Mouse (Mus musculus): ENCODE measurements around the gene Ikzf5. TPM values are rescaled to one million over a fixed set of nuclear protein-coding genes. Genes with fewer than 3 reads are reported as not detected.
"Not testable (repeated sequence)": the region's sequence is repeated elsewhere in the genome, so short reads cannot be mapped to it uniquely, and the experiment has no call there.

Ikzf5 gene
- total RNA-seq (2021): 10 to 100 TPM; 31.0 to 32.0 TPM
- long read RNA-seq, experiment 1, full-length matches to known transcripts: 3 of 13 reads
- long read RNA-seq, experiment 1, partial matches to known transcripts: 9 of 13 reads
- long read RNA-seq, experiment 1, other reads (novel, unspliced or antisense): 1 of 13 reads
- long read RNA-seq, experiment 2, full-length matches to known transcripts: 16 of 17 reads
- long read RNA-seq, experiment 2, partial matches to known transcripts: 0 of 17 reads
- long read RNA-seq, experiment 2, other reads (novel, unspliced or antisense): 1 of 17 reads

DNA sequence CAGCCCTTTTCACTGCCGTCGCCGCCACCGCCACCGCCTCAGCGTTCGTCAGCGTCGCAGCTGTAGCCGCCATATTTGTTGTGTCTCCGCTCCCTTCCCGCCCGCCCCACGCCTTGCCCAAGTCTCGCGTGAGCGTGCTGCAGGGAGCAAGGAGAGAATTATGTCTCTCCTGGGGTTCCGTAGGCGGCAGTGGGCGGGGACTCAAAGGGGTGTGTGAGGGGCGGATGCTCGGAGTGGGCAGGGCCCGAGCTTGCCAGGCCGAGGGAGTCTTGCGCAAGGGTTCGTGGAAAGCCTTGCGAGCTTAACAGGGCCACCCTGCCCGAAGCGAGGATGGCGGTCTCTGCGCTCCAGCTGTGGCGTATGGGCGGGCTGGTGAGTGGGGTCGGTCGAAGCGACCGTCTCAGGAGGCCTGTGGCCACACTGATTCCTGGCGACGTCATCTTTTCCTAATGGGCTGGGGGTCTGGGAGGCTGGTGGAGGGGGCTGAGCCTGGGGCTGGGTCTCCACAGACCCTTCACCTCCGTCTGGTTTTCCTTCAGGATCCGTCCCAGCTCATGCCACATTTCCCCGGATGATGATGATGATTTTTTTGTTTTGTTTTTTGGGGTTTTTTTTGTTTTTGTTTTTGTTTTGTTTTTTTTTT lies at the start of gene Ikzf5, which contains the start of gene Acadsb:
Ikzf5 (minus strand) TSS at position 106 of the 643 bp plus-strand sequence.
Acadsb (plus strand) TSS at position 186 of the 643 bp plus-strand sequence.
- peak; percentile 99 for DNase-seq

- DNase-seq: no peak
These were observed 46.4 kb upstream of the Ikzf5 start for GRCm38 (mm10) chr7:131456714-131457113.

DNA sequence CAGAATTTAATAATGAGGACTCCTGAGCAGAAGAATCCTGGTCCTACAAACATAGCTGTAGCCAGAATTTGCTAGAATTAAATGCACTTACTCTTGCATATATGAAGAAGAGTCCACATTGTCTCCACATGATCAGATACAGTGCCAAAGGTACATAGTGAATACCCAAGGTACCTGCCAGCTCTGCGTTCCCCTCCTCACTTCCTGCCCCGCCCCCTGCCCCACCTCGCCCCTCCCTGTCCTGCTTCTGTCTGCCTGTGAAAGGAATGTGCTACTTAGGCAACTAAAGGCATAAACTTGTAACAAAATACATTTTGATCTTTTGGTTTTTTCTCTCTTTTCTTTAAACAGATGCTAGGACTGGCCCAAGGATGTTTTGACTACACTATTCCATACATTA lies 26.7 kb upstream of the Ikzf5 start:
- no peak for DNase-seq

GRCm38 (mm10) chr7:131434276-131434675 lies 24.0 kb upstream of the Ikzf5 start:
- no peak for DNase-seq

DNA sequence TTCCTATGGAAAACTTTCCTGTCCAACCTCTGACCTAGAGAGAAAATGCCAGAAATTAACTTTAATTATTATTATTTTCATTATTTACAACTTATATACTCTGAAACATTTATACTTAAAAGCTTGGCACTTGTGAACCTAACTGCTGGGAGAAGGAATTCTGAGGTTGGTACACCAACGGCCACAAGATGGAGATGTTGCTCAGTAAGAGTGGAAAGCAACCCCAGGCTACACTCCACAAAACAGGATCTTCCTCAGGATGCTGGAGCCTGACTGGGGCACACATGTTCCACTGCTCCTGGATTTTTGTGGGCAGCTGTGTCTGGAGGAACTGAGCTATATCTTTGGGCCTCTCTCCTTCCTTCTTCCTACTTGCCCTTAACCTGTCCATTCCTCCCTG lies 21.9 kb upstream of the Ikzf5 start:
- DNase-seq: peak; percentile 30

DNA sequence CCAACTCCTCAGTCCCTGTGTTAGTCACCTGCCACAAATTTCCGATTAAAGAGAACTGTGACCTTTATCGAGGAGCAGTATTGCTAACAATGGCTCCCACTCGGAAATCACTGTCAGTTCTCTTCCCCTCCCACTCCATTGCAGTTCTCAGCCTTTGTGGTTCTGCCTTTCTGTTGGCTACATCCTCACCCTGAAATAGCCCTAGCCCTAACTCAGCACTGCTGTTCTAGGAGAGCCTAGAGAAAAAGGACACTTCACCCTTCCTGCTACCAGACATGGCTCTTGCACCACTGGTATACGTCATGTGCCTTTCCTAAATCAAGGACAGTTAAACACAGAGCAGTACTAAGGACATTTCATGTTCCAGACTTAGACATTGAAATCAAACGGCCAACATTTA lies 17.0 kb upstream of the Ikzf5 start:
- DNase-seq: peak; percentile 10

GRCm38 (mm10) chr7:131424912-131425311 lies 14.6 kb upstream of the Ikzf5 start:
- DNase-seq: no peak

DNA sequence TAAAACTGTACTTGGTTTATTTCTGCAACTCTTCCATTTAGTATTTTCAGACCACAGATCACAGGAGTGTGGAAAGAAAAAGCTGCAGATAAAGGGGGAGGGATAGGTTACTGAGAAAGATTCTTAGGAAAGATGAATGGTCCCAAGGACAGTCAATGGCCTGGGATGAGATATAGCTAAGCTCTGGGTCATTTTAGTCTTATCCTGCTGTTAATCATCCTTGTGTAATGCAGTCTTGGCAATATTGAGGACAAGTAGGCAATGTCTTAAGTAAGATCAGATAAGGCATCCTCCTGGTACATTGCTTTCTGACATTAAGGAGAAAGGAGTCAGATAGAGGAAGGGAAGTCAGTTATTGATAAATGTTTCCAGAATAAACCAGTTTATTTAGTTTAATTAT lies 7.3 kb upstream of the Ikzf5 start:
- DNase-seq: no peak

DNA sequence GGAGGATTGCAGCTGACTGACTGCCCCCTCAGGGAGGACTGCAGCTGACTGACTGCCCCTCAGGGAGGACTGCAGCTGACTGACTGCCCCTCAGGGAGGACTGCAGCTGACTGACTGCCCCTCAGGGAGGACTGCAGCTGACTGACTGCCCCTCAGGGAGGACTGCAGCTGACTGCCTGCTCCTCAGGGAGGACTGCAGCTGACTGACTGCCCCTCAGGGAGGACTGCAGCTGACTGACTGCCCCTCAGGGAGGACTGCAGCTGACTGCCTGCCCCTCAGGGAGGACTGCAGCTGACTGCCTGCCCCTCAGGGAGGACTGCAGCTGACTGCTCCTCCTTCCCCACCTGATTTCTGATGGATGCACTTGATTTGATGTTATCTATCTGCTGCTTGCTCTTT lies 6.4 kb upstream of the Ikzf5 start:
- not testable (repeated sequence) for DNase-seq

DNA sequence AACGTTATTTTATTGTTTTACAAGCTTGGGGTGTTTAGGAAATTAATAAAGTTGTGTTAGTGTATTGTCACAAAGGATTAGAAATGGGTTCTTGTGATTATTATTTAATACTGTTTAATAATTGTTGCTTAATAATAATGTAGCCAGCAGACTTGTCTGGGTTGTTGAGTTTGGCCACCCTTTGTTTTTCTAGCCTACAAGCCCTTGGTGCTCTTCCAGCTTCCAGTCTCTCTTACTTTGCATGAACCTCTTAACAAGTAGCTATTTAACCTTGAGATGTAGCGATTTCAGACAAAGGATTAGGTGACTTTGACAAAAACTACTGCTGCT lies 1.6 kb upstream of the Ikzf5 start:
- no peak for DNase-seq

GRCm38 (mm10) chr7:131411221-131411940 lies 1.1 kb upstream of the Ikzf5 start:
- DNase-seq: peak; percentile 24

GRCm38 (mm10) chr7:131409988-131410385 lies 334 bp downstream of the Ikzf5 start:
- DNase-seq: no peak

- DNase-seq: peak; percentile 22
These were observed 867 bp downstream of the Ikzf5 start for GRCm38 (mm10) chr7:131409321-131409987.

DNA sequence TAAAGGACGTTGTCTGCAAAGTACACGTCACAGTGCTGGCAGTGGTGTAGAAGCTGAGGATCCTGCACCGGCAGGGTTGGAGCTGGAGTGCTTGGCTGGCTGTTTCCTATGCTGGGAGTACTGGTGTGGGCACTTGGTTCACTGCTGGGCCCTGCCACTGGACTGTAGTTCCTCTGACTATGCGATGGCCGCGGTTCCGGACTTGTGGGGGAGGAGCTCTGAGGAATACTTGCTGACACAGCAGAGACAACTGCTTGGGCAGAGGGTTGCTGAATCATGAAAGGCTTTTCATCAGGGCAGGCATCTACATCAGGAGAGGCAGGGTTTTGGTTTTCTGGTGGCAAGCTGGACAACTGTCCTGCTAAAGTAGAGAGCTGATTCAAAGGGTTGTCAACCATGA lies 18.6 kb downstream of the Ikzf5 start:
- not testable (repeated sequence) for DNase-seq

DNA sequence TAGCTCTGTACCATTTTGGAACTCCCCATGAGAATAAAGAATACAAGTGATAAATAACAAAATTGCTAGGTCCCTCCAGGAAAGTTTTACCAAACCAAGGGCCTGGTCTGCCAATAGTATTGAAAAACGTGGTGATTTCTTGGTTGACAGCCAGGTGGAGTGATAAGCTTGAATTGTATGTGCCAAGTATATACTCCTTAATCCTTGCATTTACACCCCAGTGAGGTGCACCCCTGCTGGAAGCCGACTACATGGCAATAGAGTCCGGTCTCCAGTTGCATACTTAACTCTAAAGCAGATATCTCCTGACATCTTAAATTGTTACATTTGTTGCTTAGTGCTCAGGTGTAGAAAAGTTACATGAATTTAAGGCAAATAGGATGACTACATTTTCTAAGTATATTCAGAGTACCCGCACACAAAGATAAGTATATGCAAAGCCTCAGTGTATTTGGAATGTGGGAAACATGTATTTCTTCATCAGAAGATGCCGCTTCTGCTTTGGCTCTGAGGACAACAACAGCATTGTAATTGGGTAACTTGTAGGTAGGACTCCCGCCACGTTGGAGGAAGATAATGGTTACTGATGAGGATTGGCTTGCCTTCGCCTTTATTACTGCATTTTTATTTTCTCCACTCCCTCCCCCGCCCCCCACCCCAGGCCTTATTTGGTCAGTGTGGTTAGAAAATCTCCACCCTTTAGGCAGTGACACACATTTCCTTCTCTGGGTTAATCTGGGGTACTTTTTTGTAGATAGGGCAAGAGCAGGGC lies 38.3 kb downstream of the Ikzf5 start:
- DNase-seq: no peak

DNA sequence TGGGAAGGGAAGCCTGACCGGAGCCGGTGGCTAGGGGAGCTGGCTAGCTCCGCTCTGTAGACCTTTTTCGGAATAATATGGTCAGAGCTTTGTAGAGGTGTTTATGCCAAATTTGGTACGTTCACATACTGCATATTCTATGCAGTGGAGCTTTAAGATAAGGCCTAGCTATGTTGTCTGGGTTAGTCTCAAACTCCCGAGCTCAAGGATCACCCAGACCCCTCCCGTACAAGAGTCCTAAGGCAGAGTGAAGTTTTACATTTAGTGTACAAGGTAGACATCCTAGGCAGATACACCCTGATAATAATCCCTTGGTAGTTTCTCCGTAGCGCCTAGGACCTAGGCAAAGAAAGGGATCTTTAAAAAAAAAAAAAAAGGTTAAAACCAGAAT lies 38.9 kb downstream of the Ikzf5 start:
- DNase-seq: no peak

DNA sequence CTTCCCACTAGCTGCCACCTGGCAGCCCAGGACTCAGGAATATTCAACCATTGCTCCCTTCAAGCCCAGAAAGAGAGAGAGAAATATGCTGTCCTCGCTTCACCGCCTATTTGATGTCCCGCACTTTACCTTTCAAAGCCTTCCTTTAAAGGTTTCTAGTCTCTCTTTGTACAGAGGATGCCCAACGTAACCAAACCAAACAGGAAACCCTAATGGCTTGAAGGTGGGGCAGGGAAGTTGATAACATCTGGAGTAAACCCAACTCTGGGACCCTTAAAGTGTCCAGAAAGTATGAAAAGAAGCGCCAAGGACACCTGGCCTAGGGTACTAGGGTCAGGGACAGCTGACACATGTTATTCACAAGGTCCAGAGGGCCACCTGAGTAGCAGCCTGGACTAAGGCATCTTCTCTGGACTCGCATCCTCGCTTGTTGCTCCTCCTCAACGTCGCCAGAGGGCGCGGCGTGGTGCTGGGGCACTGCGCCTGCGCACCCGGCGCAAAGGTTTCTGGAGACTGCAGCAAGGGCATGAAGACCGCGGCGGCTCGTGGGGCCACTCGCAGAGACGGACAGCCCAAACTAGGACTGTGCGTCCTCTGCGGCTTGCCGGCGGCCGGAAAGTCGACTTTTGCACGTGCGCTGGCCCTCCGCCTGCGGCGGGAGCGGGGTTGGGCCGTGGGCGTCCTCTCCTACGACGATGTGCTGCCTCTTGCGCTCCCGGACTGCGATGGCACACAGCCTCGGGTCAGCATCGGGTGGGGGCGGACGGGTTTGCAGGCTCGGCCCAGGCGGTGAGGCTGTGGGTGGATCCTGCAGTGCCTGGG lies 39.5 kb downstream of the Ikzf5 start, which contains the start of gene Pstk:
Pstk (plus strand) TSS at position 494 of the 822 bp plus-strand sequence.
- peak; percentile 92 for DNase-seq

GRCm38 (mm10) chr7:131364131-131364530 lies 46.2 kb downstream of the Ikzf5 start:
- no peak for DNase-seq

DNA sequence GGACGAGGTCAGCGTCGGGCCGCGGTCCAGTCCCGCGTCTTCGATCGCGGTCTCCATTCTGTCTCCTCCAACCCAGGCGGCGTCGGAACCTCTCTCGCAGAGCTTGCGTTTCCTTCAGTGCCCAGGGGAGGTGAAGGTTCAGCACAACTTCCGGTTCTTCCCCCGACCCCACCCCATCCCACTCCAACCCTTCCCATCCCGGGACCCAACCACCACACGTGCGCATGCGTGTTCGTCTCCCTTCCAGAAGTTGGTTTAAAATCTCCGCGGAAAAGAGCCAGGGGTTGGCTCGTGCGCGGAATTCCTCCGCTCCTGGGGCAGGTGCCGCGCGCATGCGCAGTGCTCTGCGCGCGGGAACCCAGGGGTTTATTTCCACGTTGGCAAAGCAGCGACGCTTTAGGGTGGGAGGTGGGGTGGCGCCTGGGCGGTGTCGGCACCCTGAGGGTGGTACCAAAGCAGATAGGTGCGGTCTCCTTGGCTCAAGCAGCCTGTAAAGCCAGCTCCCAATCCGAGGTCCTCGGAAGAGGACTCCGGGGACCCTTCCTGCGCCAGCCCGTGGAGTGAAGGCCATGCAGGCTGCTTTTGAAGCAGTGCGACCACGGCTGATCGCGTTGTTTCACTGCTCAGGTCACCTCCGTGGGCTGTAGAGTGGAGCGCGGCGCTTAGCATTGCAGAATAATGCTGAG lies 47.6 kb downstream of the Ikzf5 start, which contains the start of gene 2310057M21Rik:
2310057M21Rik (minus strand) TSS at position 145 of the 686 bp plus-strand sequence.
- peak; percentile 96 for DNase-seq

DNA sequence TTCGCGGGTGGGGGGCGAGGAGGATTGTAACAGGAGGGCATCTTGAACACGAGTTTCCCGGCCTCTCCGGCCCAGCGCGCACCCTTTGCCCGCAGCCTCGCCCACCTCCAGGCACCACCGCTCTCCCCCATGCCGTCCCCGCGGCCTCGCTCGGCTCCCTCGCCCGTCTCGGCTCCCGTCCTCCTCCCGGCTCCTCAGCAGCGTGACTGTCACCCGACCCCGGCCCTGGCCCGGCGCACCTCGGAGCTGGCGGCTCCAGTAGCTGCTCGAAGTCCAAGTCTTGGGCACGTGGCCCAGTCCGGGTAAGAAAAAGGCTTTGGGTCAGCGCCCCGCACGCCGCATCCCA lies 48.1 kb downstream of the Ikzf5 start:
- DNase-seq: no peak

Data from adrenal gland, postnatal 10 days (tissue).